Comparison of ENCODE assay signal across 9 mouse cellular contexts in the genomic region with DNA sequence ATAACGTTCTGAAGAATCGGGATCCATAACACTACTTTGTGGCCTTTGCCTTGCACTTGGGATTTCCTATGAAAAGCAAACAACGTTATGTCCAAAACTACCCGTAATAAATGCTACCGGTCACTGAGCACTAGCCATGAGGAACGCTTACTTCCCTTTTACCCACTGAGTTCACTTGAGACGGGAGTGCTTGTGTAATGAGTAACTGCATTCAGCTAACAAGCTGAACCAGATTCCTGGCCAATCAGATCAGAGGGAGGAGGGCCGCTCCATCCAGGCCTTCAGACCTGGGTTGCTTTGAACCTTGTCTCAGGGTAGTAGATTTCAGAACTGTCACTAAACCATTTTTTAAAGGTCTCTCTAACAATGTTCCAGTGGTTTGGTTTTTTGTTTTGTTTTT.
DNase-seq lines count a peak whose midpoint lies in the region; ATAC-seq lines count a peak whose summit lies in the region.
"Had no signal": no experiment of that assay in that cellular context is flagged by ENCODE, and none has a peak within 500 bp of the region (broad histone marks: within the 10 kb centered on the region; RNA-seq: fewer than 3 reads in every experiment).

No protein-coding gene starts in this region.

- H3K27me3 ChIP-seq in embryonic facial prominence, embryonic 14.5 days (replicated peaks; ENCODE audit: control insufficient read depth, insufficient read depth, low read length), result no peaks in the 10 kb centered on the region
- H3K27me3 ChIP-seq in embryonic facial prominence, embryonic 10.5 days (replicated peaks; ENCODE audit: low read depth, poor library complexity, severe bottlenecking), result no peaks in the 10 kb centered on the region
- H3K27me3 ChIP-seq in hindbrain, embryonic 12.5 days, result no peaks in the 10 kb centered on the region
- no peaks in the 10 kb centered on the region for H3K27me3 ChIP-seq in forebrain, embryonic 12.5 days
- H3K27me3 ChIP-seq: megakaryocyte, embryonic 14.5 days had no signal

- peak; percentile 33 for DNase-seq in embryonic facial prominence, embryonic 14.5 days (ENCODE audit: low spot score)
- no peak for DNase-seq in embryonic facial prominence, embryonic 10.5 days (ENCODE audit: low spot score)
- DNase-seq in adrenal gland, postnatal 36 days, result peak; percentile 65 to 72
- peak; percentile 76 to 92 for DNase-seq in kidney, adult 8-10 months
- DNase-seq in lung, postnatal 4 days, result peak; percentile 35 to 54
- no peak for DNase-seq in layer of hippocampus, postnatal 10 days (ENCODE audit: low spot score in 2 of 2)

- H3K4me2 ChIP-seq in embryonic facial prominence, embryonic 14.5 days (ENCODE audit: low read depth, low read length), result no peak overlapping the region
- H3K4me2 ChIP-seq in hindbrain, embryonic 12.5 days (replicated peaks), result no peak overlapping the region
- H3K4me2 ChIP-seq in forebrain, embryonic 12.5 days, result no peak overlapping the region

- H3K9ac ChIP-seq in embryonic facial prominence, embryonic 14.5 days (ENCODE audit: low read depth, low read length), result no peak overlapping the region
- no peak overlapping the region for H3K9ac ChIP-seq in hindbrain, embryonic 12.5 days
- H3K9ac ChIP-seq in forebrain, embryonic 12.5 days, result no peak overlapping the region

- no peak overlapping the region for H3K4me3 ChIP-seq in embryonic facial prominence, embryonic 14.5 days (ENCODE audit: low read depth, low read length)
- H3K4me3 ChIP-seq in embryonic facial prominence, embryonic 10.5 days, result no peak overlapping the region
- no peak overlapping the region for H3K4me3 ChIP-seq in hindbrain, embryonic 12.5 days
- H3K4me3 ChIP-seq in forebrain, embryonic 12.5 days (replicated peaks), result no peak overlapping the region
- H3K4me3 ChIP-seq: megakaryocyte, embryonic 14.5 days had no signal

- WGBS in embryonic facial prominence, embryonic 14.5 days, result 57% methylated on average over 8 of the region's 8 CpGs
- WGBS in embryonic facial prominence, embryonic 10.5 days, result 56% methylated on average over 8 of the region's 8 CpGs
- 53% methylated on average over 8 of the region's 8 CpGs for WGBS in hindbrain, embryonic 12.5 days
- WGBS in forebrain, embryonic 12.5 days, result 55% methylated on average over 8 of the region's 8 CpGs

- H3K27ac ChIP-seq in embryonic facial prominence, embryonic 14.5 days (replicated peaks; ENCODE audit: low read depth, low read length), result no peak overlapping the region
- H3K27ac ChIP-seq in embryonic facial prominence, embryonic 10.5 days (replicated peaks), result no peak overlapping the region
- no peak overlapping the region; the same call in 1 of the 2 replicates for H3K27ac ChIP-seq in hindbrain, embryonic 12.5 days
- no peak overlapping the region for H3K27ac ChIP-seq in forebrain, embryonic 12.5 days

- ATAC-seq in embryonic facial prominence, embryonic 14.5 days (ENCODE audit: low read depth), result peak; percentile 53; the same call in 1 of the 2 replicates
- no peak for ATAC-seq in hindbrain, embryonic 12.5 days (ENCODE audit: low FRiP score)
- ATAC-seq in forebrain, embryonic 12.5 days (ENCODE audit: low FRiP score), result no peak

- H3K4me1 ChIP-seq in embryonic facial prominence, embryonic 14.5 days (ENCODE audit: control insufficient read depth, insufficient read depth, low read length), result peaks cover 25% of the 10 kb centered on the region
- peaks cover 24% of the 10 kb centered on the region for H3K4me1 ChIP-seq in embryonic facial prominence, embryonic 10.5 days
- H3K4me1 ChIP-seq in hindbrain, embryonic 12.5 days, result peaks cover 28% of the 10 kb centered on the region
- H3K4me1 ChIP-seq in forebrain, embryonic 12.5 days, result peaks cover 39% of the 10 kb centered on the region

- H3K9me3 ChIP-seq in embryonic facial prominence, embryonic 14.5 days (ENCODE audit: control insufficient read depth, low read length), result no peaks in the 10 kb centered on the region
- no peaks in the 10 kb centered on the region for H3K9me3 ChIP-seq in embryonic facial prominence, embryonic 10.5 days
- no peaks in the 10 kb centered on the region for H3K9me3 ChIP-seq in hindbrain, embryonic 12.5 days (replicated peaks)
- no peaks in the 10 kb centered on the region for H3K9me3 ChIP-seq in forebrain, embryonic 12.5 days
- H3K9me3 ChIP-seq: megakaryocyte, embryonic 14.5 days had no signal

- no peaks in the 10 kb centered on the region for H3K36me3 ChIP-seq in embryonic facial prominence, embryonic 14.5 days (ENCODE audit: control insufficient read depth, insufficient read depth, low read length)
- H3K36me3 ChIP-seq in embryonic facial prominence, embryonic 10.5 days (replicated peaks), result no peaks in the 10 kb centered on the region; the same call in 1 of the 2 replicates
- no peaks in the 10 kb centered on the region for H3K36me3 ChIP-seq in hindbrain, embryonic 12.5 days
- no peaks in the 10 kb centered on the region for H3K36me3 ChIP-seq in forebrain, embryonic 12.5 days (replicated peaks)

Comparison
In these comparisons a context has a peak if more than half of its experiments do, and no peak if none do; other contexts are left out.
1. DNase-seq: peak in embryonic facial prominence, embryonic 14.5 days (single experiment), adrenal gland, postnatal 36 days (2 of 2), kidney, adult 8-10 months (2 of 2) and lung, postnatal 4 days (2 of 2); none in embryonic facial prominence, embryonic 10.5 days (single experiment) and layer of hippocampus, postnatal 10 days (0 of 2).